Mouse (Mus musculus): ENCODE measurements at regions not wholly inside any gene's neighbourhood (a gene's known extent, or its start where the extent isn't known, plus 50 kb on each side); places are given as distances from the start of the nearest gene placed in this dataset.
"Not testable (repeated sequence)": the region's sequence is repeated elsewhere in the genome, so short reads cannot be mapped to it uniquely, and the experiment has no call there.

- DNase-seq (ENCODE audit: low read depth, low spot score), result no peak
Measured at GRCm38 (mm10) chr17:58820588-58821195, 170.5 kb downstream of the Pdzph1 start.

GRCm38 (mm10) chr17:58819339-58819738 is 171.8 kb downstream of the Pdzph1 start:
- no peak for DNase-seq (ENCODE audit: low read depth, low spot score)

GRCm38 (mm10) chr17:58775451-58775850 is 215.7 kb downstream of the Pdzph1 start:
- not testable (repeated sequence) for DNase-seq (ENCODE audit: low read depth, low spot score)

GRCm38 (mm10) chr17:58773595-58773994 is 217.6 kb downstream of the Pdzph1 start:
- DNase-seq (ENCODE audit: low read depth, low spot score), result no peak

GRCm38 (mm10) chr17:58765141-58765540 is 226.0 kb downstream of the Pdzph1 start:
- DNase-seq (ENCODE audit: low read depth, low spot score), result no peak

GRCm38 (mm10) chr17:58749000-58749399 is 242.2 kb downstream of the Pdzph1 start:
- DNase-seq (ENCODE audit: low read depth, low spot score), result no peak

GRCm38 (mm10) chr17:58748264-58748663 is 242.9 kb downstream of the Pdzph1 start:
- no peak for DNase-seq (ENCODE audit: low read depth, low spot score)

GRCm38 (mm10) chr17:58710748-58711478 is 280.3 kb downstream of the Pdzph1 start:
- DNase-seq (ENCODE audit: low read depth, low spot score), result no peak

GRCm38 (mm10) chr17:58690211-58690610 is 301.0 kb downstream of the Pdzph1 start:
- DNase-seq (ENCODE audit: low read depth, low spot score), result no peak

- no peak for DNase-seq (ENCODE audit: low read depth, low spot score)
Measured at GRCm38 (mm10) chr17:58672291-58672690, 318.9 kb downstream of the Pdzph1 start.

GRCm38 (mm10) chr17:58668036-58668435 is 323.1 kb downstream of the Pdzph1 start:
- DNase-seq (ENCODE audit: low read depth, low spot score), result no peak

- no peak for DNase-seq (ENCODE audit: low read depth, low spot score)
Measured at GRCm38 (mm10) chr17:58643793-58644192, 347.4 kb downstream of the Pdzph1 start.

- no peak for DNase-seq (ENCODE audit: low read depth, low spot score)
Measured at GRCm38 (mm10) chr17:58642273-58642672, 348.9 kb downstream of the Pdzph1 start.

GRCm38 (mm10) chr17:58598911-58599310 is 392.3 kb downstream of the Pdzph1 start:
- no peak for DNase-seq (ENCODE audit: low read depth, low spot score)

GRCm38 (mm10) chr17:58596661-58597060 is 394.5 kb downstream of the Pdzph1 start:
- no peak for DNase-seq (ENCODE audit: low read depth, low spot score)

- peak; percentile 4 for DNase-seq (ENCODE audit: low read depth, low spot score)
Measured at GRCm38 (mm10) chr17:58587946-58588345, 403.2 kb downstream of the Pdzph1 start.

- DNase-seq (ENCODE audit: low read depth, low spot score), result no peak
Measured at GRCm38 (mm10) chr17:58572885-58573284, 418.3 kb downstream of the Pdzph1 start.

Data from retina, postnatal 7 days (tissue).